Mouse (Mus musculus) intestine, postnatal 0 days (tissue): ENCODE measurements at regions not wholly inside any gene's neighbourhood (a gene's known extent, or its start where the extent isn't known, plus 50 kb on each side); places are given as distances from the start of the nearest gene placed in this dataset.
A peak's percentile ranks its signal among the peaks of the same experiment; 100 is the strongest.

Experiments
- ATAC-seq: fragments of 200-750 bp; cut with Nextera tagmentation; 2 replicates; pipeline ENCODE4 v1.8.0; 2017; ENCODE audit warnings: mild to moderate bottlenecking, moderate TSS enrichment, moderate library complexity
- H3K27ac ChIP-seq: fragments of 300-500 bp; sonication (generic); 2 replicates; pipeline ENCODE4 v1.5.1; 2014; ENCODE audit warnings: mild to moderate bottlenecking, low read depth, low read length, moderate library complexity
- H3K27me3 ChIP-seq: fragments of 300-500 bp; sonication (generic); replicated peaks from 2 replicates; pipeline ENCODE4 v1.6.1; 2014; ENCODE audit warnings: low read length, mixed read lengths; ENCODE audit not compliant: control insufficient read depth, insufficient read depth
- H3K36me3 ChIP-seq: fragments of 300-500 bp; sonication (generic); 2 replicates; pipeline ENCODE4 v1.6.1; 2014; ENCODE audit warnings: mild to moderate bottlenecking, moderate library complexity; ENCODE audit not compliant: control insufficient read depth, insufficient read depth
- H3K4me1 ChIP-seq: fragments of 300-500 bp; sonication (generic); replicated peaks from 2 replicates; pipeline ENCODE4 v1.6.1; 2014; ENCODE audit warnings: antibody characterized with exemption, low read length, mixed read lengths; ENCODE audit not compliant: control insufficient read depth, insufficient read depth
- H3K4me2 ChIP-seq: fragments of 300-500 bp; sonication (generic); replicated peaks from 2 replicates; pipeline ENCODE4 v1.6.1; 2014; ENCODE audit warnings: low read depth, mild to moderate bottlenecking, moderate library complexity
- H3K4me3 ChIP-seq: fragments of 300-500 bp; sonication (generic); 2 replicates; pipeline ENCODE4 v1.5.1; 2014; ENCODE audit warnings: low read depth, low read length
- H3K9ac ChIP-seq: fragments of 300-500 bp; sonication (generic); 2 replicates; pipeline ENCODE4 v1.6.1; 2014; ENCODE audit warnings: mild to moderate bottlenecking, low read depth, low read length
- H3K9me3 ChIP-seq: fragments of 300-500 bp; sonication (generic); 2 replicates; pipeline ENCODE4 v1.6.1; 2016; ENCODE audit warnings: mixed run types; ENCODE audit not compliant: control insufficient read depth
- CTCF ChIP-seq: sonication (generic); IDR thresholded peaks from 2 replicates; pipeline ENCODE4 v1.5.1; 2016; ENCODE audit warnings: low read depth, mild to moderate bottlenecking, control low read depth, antibody characterized with exemption, moderate library complexity
- WGBS: fragments of 180-500 bp; shearing (Covaris S2); extraction: QIAGEN DNeasy Blood & Tissue Kit; methylation state at CpG from one replicate; pipeline ENCODE4 v1.1.7; 2014; 5-methylcytosine and 5-hydroxymethylcytosine counted together

DNA sequence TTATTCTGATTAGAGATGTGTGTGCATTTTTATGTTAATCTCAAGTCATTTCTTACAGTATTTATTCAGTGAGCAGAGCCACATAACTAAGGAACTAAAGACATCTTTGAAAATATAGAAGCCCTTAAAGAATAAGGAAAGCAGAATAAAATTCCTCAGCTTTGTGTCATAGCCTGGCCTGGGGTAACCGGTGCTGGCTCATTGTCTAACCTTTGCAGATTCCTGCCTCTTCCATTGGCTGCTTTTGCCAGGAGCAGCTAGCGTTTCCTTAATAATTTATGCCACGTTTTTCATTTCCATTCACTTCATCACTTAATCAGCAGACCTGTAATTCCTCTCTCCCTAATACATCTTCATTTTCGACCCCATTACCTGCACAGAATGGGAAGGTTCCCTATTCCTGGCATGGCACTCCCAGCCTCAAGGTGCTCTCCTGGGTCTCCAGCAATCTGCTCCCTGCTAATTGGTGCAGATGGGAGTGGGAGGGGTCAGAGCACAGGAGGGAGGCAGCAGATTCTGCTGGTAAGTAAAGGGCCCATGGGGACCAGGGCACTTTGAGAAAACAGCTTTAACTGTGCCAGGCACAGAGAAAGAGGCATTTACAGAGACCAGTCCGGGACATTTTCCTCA is 413.1 kb downstream of the Stim2 start:
- Histone ChIP-seq H3K4me1 (no peaks in the 10 kb centered on the region), H3K36me3 (no peaks in the 10 kb centered on the region), H3K4me3 (no peak overlapping the region), H3K4me2 (no peak overlapping the region), H3K27ac (no peak overlapping the region), H3K9ac (no peak overlapping the region), H3K9me3 (no peaks in the 10 kb centered on the region), H3K27me3 (no peaks in the 10 kb centered on the region)
- ATAC-seq = no peak
- 70% methylated on average over 5 of the region's 5 CpGs for WGBS
- TF ChIP-seq CTCF = no peak

DNA sequence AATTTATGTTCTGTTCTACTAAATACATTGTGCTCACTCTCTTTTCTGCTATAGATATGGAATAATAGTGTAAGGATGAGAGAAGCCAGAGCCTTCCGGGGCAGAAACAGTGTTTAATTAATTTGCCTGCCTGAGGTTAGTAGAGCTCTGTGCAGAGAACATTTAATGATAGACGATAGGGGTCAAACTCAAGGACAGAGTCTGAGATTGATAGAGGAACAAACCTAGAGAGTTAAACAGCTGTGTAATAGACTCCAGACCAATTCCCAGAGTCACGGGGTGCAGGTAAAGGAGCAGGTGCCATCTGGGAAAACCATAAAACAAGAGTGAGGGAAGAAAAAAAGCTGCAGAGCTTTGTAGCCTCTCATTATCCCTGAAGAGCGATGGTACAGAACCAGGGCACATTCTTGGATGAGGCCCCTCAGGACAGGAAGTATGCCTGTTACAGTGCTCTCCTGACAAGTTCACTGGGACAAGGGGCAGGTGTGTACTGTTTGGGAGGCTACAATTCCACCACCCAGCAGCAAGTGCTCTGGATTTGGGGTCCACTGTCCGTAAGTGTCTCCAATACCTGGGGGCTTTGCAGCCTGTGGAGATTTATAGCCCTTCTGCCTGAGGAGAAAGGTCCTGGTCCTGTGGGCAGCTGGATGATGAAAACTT is 421.6 kb downstream of the Stim2 start:
- Histone ChIP-seq H3K36me3 (no peaks in the 10 kb centered on the region), H3K27ac (no peak overlapping the region), H3K4me1 (no peaks in the 10 kb centered on the region), H3K27me3 (no peaks in the 10 kb centered on the region), H3K9me3 (no peaks in the 10 kb centered on the region), H3K4me3 (no peak overlapping the region), H3K4me2 (no peak overlapping the region), H3K9ac (no peak overlapping the region)
- no peak for ATAC-seq
- no peak for TF ChIP-seq CTCF
- 48% methylated on average over 5 of the region's 5 CpGs for WGBS

DNA sequence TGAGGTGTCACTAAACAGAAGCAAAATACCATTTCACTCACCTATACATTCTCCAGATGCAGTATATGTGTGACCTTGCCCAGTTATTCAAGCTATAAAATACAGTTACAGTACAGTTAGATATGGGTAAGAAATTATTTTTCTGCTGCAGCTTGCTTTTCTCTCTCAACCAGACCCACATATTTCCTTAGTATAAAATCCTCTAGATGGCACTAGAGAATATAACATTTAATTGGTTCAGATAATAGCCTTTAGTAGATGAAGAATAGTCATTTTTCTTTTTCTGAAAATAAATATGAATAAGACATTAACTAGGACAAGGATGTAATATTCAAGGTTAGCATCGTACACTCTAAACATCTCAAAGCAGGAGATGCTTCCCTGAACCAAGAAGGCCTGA is 441.0 kb downstream of the Stim2 start:
- no peak overlapping the region for H3K9ac ChIP-seq
- H3K27ac ChIP-seq = no peak overlapping the region
- peak; percentile 18; the same call in 1 of the 2 replicates for TF ChIP-seq CTCF
- H3K9me3 ChIP-seq = no peaks in the 10 kb centered on the region
- H3K36me3 ChIP-seq = no peaks in the 10 kb centered on the region
- ATAC-seq = no peak
- WGBS = 77% methylated on average over 1 of the region's 1 CpGs
- no peak overlapping the region for H3K4me2 ChIP-seq
- no peaks in the 10 kb centered on the region for H3K27me3 ChIP-seq
- H3K4me1 ChIP-seq = no peaks in the 10 kb centered on the region
- no peak overlapping the region for H3K4me3 ChIP-seq

DNA sequence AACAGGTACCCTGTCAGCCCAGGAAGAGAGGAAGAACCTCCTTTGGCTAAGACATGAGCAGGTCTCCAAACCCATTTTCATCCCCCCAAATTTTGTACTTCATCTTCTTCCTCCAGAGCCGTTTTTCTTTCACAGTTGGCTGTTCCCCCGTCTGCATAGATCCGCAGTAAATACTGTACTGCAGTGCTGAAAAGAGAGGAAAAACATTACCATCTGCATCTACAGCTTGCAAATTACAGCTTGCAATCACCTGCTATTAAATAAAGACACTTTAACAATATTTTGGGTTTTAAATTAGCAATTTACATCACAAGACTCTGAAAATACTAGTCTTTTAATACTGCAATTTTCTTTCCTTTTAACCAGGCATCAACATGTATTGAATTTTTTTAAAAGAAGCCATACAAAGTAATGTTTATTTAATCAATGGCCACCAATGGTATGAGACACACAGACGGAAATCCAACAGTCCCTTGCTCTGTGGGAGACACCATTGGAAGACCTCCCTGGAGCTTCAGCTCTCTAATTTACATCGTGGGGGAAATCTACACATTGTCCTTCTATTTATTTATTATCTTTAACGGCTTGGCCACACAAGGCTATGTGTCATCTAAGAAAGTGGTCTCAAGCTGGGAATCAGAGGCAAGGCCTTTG is 442.6 kb downstream of the Stim2 start:
- 53% methylated on average over 6 of the region's 6 CpGs for WGBS
- no peak for ATAC-seq
- H3K27ac ChIP-seq = no peak overlapping the region
- H3K4me1 ChIP-seq = no peaks in the 10 kb centered on the region
- H3K27me3 ChIP-seq = no peaks in the 10 kb centered on the region
- H3K36me3 ChIP-seq = no peaks in the 10 kb centered on the region
- H3K4me3 ChIP-seq = no peak overlapping the region
- H3K9ac ChIP-seq = no peak overlapping the region
- no peak overlapping the region for H3K4me2 ChIP-seq
- H3K9me3 ChIP-seq = no peaks in the 10 kb centered on the region
- no peak for TF ChIP-seq CTCF

DNA sequence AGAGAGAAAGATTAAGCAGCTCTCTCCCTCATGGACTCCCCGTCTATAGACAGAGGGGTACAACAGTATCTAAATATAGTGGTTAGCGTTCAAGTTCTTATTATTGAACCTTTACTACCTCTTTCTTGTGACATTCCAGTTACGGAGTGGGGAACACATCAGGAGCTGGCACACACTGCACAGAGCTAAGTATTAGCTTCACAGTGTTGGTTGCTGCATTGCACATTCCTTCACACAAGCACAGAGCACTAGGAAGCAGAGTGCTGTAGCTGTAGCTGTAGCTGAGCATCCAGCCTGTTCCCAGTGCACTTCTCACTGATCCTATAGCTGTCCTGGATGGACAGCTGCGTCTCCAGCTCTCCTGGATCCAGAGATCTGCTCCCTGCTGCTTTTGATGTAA is 443.3 kb downstream of the Stim2 start:
- no peak for TF ChIP-seq CTCF
- Histone ChIP-seq H3K4me2 (no peak overlapping the region), H3K27me3 (no peaks in the 10 kb centered on the region), H3K36me3 (no peaks in the 10 kb centered on the region), H3K27ac (no peak overlapping the region), H3K4me3 (no peak overlapping the region), H3K9ac (no peak overlapping the region), H3K9me3 (no peaks in the 10 kb centered on the region), H3K4me1 (no peaks in the 10 kb centered on the region)
- 86% methylated on average over 4 of the region's 4 CpGs for WGBS
- ATAC-seq = no peak

DNA sequence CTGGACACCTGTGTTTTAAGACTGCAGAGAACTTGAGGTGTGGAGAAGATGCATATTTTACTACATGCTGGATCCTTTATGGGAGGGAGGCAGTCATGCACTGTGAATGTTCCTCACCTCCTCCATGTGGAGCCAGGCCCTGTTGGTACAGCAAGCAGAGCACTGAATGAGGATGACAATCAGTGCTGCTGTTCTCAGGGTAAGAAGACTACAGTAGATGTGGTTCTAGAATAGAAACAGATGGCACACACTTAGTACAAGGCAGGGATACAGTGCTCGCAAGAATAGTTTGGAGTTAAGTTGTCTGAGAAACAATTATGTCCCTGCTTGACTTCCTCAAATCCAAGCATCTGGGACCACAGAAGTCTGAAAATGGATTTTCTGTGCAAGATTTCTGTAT is 485.6 kb downstream of the Stim2 start:
- H3K4me3 ChIP-seq = no peak overlapping the region
- no peaks in the 10 kb centered on the region for H3K9me3 ChIP-seq
- no peak overlapping the region for H3K27ac ChIP-seq
- no peak overlapping the region for H3K4me2 ChIP-seq
- H3K27me3 ChIP-seq = no peaks in the 10 kb centered on the region
- TF ChIP-seq CTCF = no peak
- no peak overlapping the region for H3K9ac ChIP-seq
- WGBS = 97% methylated on average over 1 of the region's 1 CpGs
- ATAC-seq = no peak
- H3K36me3 ChIP-seq = no peaks in the 10 kb centered on the region
- no peaks in the 10 kb centered on the region for H3K4me1 ChIP-seq
